Mouse (Mus musculus): Measurements from ENCODE around the gene Casp8ap2. TPM values are rescaled to one million over a fixed set of nuclear protein-coding genes. Genes with fewer than 3 reads are reported as not detected.

Gene Casp8ap2
- polyA plus RNA-seq, 1 experiment, result 11.3 TPM

DNA sequence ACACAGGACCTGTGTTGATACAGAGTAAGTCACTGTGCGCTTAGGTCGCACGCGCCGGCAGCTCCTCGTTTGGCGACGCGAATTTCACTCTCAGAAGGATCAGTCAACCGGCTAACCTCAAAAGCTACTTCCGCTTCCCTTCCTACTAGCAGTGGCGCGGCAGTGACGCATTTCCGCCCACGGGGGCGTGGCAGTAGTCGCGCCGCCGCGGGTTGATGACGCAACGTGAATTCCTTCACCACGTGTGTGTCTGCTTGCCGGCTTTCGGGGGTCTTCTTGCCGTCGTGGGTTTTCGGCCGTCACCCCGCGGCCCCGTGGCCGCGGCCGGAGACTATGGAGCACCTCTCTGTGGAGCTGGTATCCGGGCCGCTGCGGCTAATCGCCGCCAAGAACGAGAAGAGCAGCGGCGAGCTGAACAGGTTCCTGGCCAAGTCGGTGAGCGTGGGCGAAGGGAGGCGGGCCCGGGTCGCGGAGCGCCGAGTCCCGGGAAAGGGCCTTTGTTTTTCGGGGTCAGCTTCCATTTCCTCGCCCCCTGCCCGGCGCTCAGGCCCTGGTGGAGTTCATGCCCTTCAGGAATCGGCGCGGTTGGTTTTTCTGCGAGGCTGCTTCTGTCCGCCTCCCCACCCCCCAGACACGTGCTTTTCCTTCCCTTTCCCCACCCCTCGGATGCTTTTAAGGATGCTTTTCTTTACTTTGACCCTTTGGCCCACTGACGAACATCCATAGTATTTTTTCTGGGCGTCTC, 41.8 kb downstream of the Casp8ap2 start, which contains the start of gene Mdn1:
TSS of gene Mdn1 (plus strand) at position 202 of the 745 bp plus-strand sequence.
- Histone ChIP-seq H3K4me1 (ENCODE audit: control insufficient read depth, insufficient read depth, low read length) (peaks cover 9% of the 10 kb centered on the region), H3K4me3 (ENCODE audit: insufficient read depth, low read length) (peak within 1 kb of the TSS; percentile 72), H3K27ac (ENCODE audit: insufficient read depth, low read depth, low read length) (peak within 1 kb of the TSS; percentile 62)
- TF ChIP-seq POLR2A (IDR thresholded peaks at IDR 0.05; ENCODE audit: borderline replicate concordance, low read depth, low read length) (no peak), CTCF (IDR thresholded peaks at IDR 0.05; ENCODE audit: low read depth, low read length) (no peak)

GRCm38 (mm10) chr4:32665843-32666242, 50.6 kb downstream of the Casp8ap2 start:
- no peaks in the 10 kb centered on the region for H3K4me1 ChIP-seq (ENCODE audit: control insufficient read depth, insufficient read depth, low read length)
- no peak overlapping the region for H3K27ac ChIP-seq (ENCODE audit: insufficient read depth, low read depth, low read length)
- TF ChIP-seq CTCF (IDR thresholded peaks at IDR 0.05; ENCODE audit: low read depth, low read length) (no peak), POLR2A (IDR thresholded peaks at IDR 0.05; ENCODE audit: borderline replicate concordance, low read depth, low read length) (no peak)
- no peak overlapping the region for H3K4me3 ChIP-seq (ENCODE audit: insufficient read depth, low read length)

DNA sequence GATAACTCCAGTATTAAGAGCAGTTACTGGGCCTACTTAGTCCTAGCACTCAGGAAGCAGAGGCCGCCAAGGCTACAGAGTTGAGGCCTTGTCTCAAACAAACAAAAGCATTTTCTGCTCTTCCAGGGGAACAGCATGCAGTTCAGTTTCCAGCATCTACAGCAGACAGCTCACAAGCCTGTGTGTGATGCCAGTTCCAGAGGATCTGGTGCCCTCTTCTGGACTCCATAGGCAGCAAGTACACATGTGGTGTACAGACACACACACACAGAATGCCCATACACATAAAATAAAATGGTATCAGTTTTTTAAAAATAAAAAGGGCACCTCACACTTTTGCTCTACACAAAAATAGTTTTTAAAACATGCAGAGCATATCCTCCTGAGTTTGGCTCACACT, 53.0 kb downstream of the Casp8ap2 start:
- H3K27ac ChIP-seq (ENCODE audit: insufficient read depth, low read depth, low read length), result no peak overlapping the region
- H3K4me1 ChIP-seq (ENCODE audit: control insufficient read depth, insufficient read depth, low read length), result no peaks in the 10 kb centered on the region
- TF ChIP-seq CTCF (IDR thresholded peaks at IDR 0.05; ENCODE audit: low read depth, low read length) (no peak), POLR2A (IDR thresholded peaks at IDR 0.05; ENCODE audit: borderline replicate concordance, low read depth, low read length) (no peak)
- H3K4me3 ChIP-seq (ENCODE audit: insufficient read depth, low read length), result no peak overlapping the region

DNA sequence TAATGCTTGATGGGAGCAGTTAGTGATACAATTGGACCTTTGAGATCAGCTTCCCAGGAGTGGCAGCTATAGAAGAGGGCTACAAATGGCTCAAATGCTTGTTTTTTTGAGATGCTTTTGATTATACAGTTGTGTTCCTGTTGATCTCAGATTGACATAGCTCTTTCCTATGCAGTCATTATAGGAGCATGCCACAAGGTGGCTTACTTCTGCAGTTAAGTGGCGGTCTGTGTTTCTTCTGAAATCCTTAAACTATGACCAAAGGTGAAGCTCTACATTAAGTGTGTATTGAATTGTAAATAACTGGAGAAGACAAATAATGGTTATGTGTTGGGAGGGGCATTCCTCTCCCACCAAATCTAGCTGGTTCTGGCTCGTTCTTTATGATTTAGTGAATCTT, 54.6 kb downstream of the Casp8ap2 start:
- Histone ChIP-seq H3K4me1 (ENCODE audit: control insufficient read depth, insufficient read depth, low read length) (no peaks in the 10 kb centered on the region), H3K27ac (ENCODE audit: insufficient read depth, low read depth, low read length) (no peak overlapping the region), H3K4me3 (ENCODE audit: insufficient read depth, low read length) (no peak overlapping the region)
- TF ChIP-seq CTCF (IDR thresholded peaks at IDR 0.05; ENCODE audit: low read depth, low read length), result no peak
- TF ChIP-seq POLR2A (IDR thresholded peaks at IDR 0.05; ENCODE audit: borderline replicate concordance, low read depth, low read length), result no peak

DNA sequence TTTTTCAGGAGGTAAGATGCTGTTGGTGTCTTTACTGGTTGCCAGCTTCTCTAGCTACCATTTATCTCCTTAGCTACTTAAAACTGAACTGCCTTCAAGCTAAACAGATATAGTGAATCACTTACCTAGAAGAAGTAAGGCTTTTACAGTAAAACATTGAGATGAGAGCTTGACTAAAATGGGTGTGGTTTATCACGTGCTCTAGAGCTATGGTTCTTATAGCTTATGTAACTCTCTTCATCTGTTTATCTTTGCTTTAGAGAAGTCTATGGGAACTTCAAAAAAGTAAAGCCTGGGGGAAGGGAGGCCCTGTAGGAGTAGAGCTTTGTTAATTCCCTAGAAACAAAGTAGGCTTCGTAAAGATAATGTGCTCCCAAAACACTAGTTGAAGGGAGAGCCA, 58.8 kb downstream of the Casp8ap2 start:
- Histone ChIP-seq H3K4me3 (ENCODE audit: insufficient read depth, low read length) (no peak overlapping the region), H3K4me1 (ENCODE audit: control insufficient read depth, insufficient read depth, low read length) (no peaks in the 10 kb centered on the region), H3K27ac (ENCODE audit: insufficient read depth, low read depth, low read length) (no peak overlapping the region)
- no peak for TF ChIP-seq CTCF (IDR thresholded peaks at IDR 0.05; ENCODE audit: low read depth, low read length)
- TF ChIP-seq POLR2A (IDR thresholded peaks at IDR 0.05; ENCODE audit: borderline replicate concordance, low read depth, low read length), result no peak

GRCm38 (mm10) chr4:32677471-32677870, 62.2 kb downstream of the Casp8ap2 start:
- Histone ChIP-seq H3K4me1 (ENCODE audit: control insufficient read depth, insufficient read depth, low read length) (no peaks in the 10 kb centered on the region), H3K4me3 (ENCODE audit: insufficient read depth, low read length) (no peak overlapping the region), H3K27ac (ENCODE audit: insufficient read depth, low read depth, low read length) (no peak overlapping the region)
- TF ChIP-seq POLR2A (IDR thresholded peaks at IDR 0.05; ENCODE audit: borderline replicate concordance, low read depth, low read length) (no peak), CTCF (IDR thresholded peaks at IDR 0.05; ENCODE audit: low read depth, low read length) (no peak)

GRCm38 (mm10) chr4:32680843-32681242, 65.6 kb downstream of the Casp8ap2 start:
- TF ChIP-seq CTCF (IDR thresholded peaks at IDR 0.05; ENCODE audit: low read depth, low read length) (no peak), POLR2A (IDR thresholded peaks at IDR 0.05; ENCODE audit: borderline replicate concordance, low read depth, low read length) (no peak)
- Histone ChIP-seq H3K4me3 (ENCODE audit: insufficient read depth, low read length) (no peak overlapping the region), H3K4me1 (ENCODE audit: control insufficient read depth, insufficient read depth, low read length) (no peaks in the 10 kb centered on the region), H3K27ac (ENCODE audit: insufficient read depth, low read depth, low read length) (no peak overlapping the region)

DNA sequence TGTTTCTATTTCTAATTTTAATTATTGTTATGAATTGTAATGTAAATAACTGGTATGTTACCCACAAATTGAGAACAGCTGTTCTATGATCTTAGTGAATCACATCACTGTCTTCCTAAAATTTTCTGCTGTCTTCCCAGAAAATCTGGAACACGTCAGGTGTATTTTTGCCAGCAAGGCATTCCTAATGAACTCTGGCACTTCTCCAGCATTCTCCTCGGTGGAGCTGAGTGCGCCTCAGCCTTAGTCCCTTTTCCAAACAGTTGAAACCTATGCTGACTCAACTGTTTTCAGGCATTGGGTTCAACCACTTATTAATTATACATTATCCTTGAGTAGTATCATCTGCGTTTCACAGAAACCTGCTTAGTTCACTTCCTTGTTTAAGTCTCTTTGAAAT, 67.2 kb downstream of the Casp8ap2 start:
- TF ChIP-seq POLR2A (IDR thresholded peaks at IDR 0.05; ENCODE audit: borderline replicate concordance, low read depth, low read length), result no peak
- TF ChIP-seq CTCF (IDR thresholded peaks at IDR 0.05; ENCODE audit: low read depth, low read length), result no peak
- Histone ChIP-seq H3K4me3 (ENCODE audit: insufficient read depth, low read length) (no peak overlapping the region), H3K4me1 (ENCODE audit: control insufficient read depth, insufficient read depth, low read length) (no peaks in the 10 kb centered on the region), H3K27ac (ENCODE audit: insufficient read depth, low read depth, low read length) (no peak overlapping the region)

- TF ChIP-seq POLR2A (IDR thresholded peaks at IDR 0.05; ENCODE audit: borderline replicate concordance, low read depth, low read length) (no peak), CTCF (IDR thresholded peaks at IDR 0.05; ENCODE audit: low read depth, low read length) (no peak)
- Histone ChIP-seq H3K4me1 (ENCODE audit: control insufficient read depth, insufficient read depth, low read length) (no peaks in the 10 kb centered on the region), H3K4me3 (ENCODE audit: insufficient read depth, low read length) (no peak overlapping the region), H3K27ac (ENCODE audit: insufficient read depth, low read depth, low read length) (no peak overlapping the region)
Measured at GRCm38 (mm10) chr4:32683061-32683582, 67.9 kb downstream of the Casp8ap2 start.

Other genes starting within 250 kb of the Casp8ap2 start
- gene Gja10, start 12.7 kb upstream of the Casp8ap2 start, polyA plus RNA-seq (2012; ENCODE audit: insufficient read depth, insufficient read length, missing spikeins), result not detected in 2 replicates
- 3.8 and 7.2 TPM in 2 replicates for gene Mdn1, start 41.7 kb downstream of the Casp8ap2 start, polyA plus RNA-seq (2012; ENCODE audit: insufficient read depth, insufficient read length, missing spikeins)
- 29.2 and 33.0 TPM in 2 replicates for gene Lyrm2, start 184.8 kb downstream of the Casp8ap2 start, polyA plus RNA-seq (2012; ENCODE audit: insufficient read depth, insufficient read length, missing spikeins)

Measured in bone marrow macrophage, adult 2 months (primary cell).